Mouse (Mus musculus): ENCODE data around the gene Grhl3. TPM values are rescaled to one million over a fixed set of nuclear protein-coding genes. Genes with fewer than 3 reads are reported as not detected.
A peak's percentile ranks its signal among the peaks of the same experiment; 100 is the strongest.

The Grhl3 gene
- polyA plus RNA-seq, 1 experiment from 2014 or later = 5.1 TPM

- Histone ChIP-seq H3K9ac (ENCODE audit: low read length) (no peak overlapping the region), H3K9me3 (ENCODE audit: control insufficient read depth, low read length) (no peaks in the 10 kb centered on the region), H3K27ac (replicated peaks in 1 of 2; ENCODE audit: control insufficient read depth in 1 of 2, insufficient read depth in 1 of 2, low read depth in 2 of 2, low read length in 2 of 2) (no peak overlapping the region), H3K4me2 (ENCODE audit: low read length) (no peak overlapping the region), H3K4me3 (ENCODE audit: control insufficient read depth in 1 of 2, insufficient read depth in 1 of 2, low read depth in 1 of 2, low read length in 2 of 2) (no peak overlapping the region), H3K36me3 (ENCODE audit: control insufficient read depth, insufficient read depth, low read length) (no peaks in the 10 kb centered on the region), H3K4me1 (ENCODE audit: control insufficient read depth in 2 of 2, insufficient read depth in 2 of 2, low read length in 2 of 2) (no peaks in the 10 kb centered on the region), H3K27me3 (ENCODE audit: control insufficient read depth, insufficient read depth, low read length) (no peaks in the 10 kb centered on the region)
- no peak for ATAC-seq (ENCODE audit: insufficient number of reproducible peaks, insufficient read depth, low FRiP score, low read depth)
- WGBS = 50% methylated on average over 15 of the region's 15 CpGs
Observed at GRCm38 (mm10) chr4:135516351-135517316, 56.8 kb downstream of the Grhl3 start.

GRCm38 (mm10) chr4:135514925-135515324 is 58.5 kb downstream of the Grhl3 start:
- no peaks in the 10 kb centered on the region for H3K9me3 ChIP-seq (ENCODE audit: control insufficient read depth, low read length)
- H3K4me1 ChIP-seq (ENCODE audit: control insufficient read depth in 2 of 2, insufficient read depth in 2 of 2, low read length in 2 of 2) = no peaks in the 10 kb centered on the region
- no peak for ATAC-seq (ENCODE audit: insufficient number of reproducible peaks, insufficient read depth, low FRiP score, low read depth)
- no peaks in the 10 kb centered on the region for H3K36me3 ChIP-seq (ENCODE audit: control insufficient read depth, insufficient read depth, low read length)
- H3K4me3 ChIP-seq (ENCODE audit: control insufficient read depth in 1 of 2, insufficient read depth in 1 of 2, low read depth in 1 of 2, low read length in 2 of 2) = no peak overlapping the region
- H3K4me2 ChIP-seq (ENCODE audit: low read length) = no peak overlapping the region
- WGBS = 71% methylated on average over 14 of the region's 14 CpGs
- no peak overlapping the region for H3K27ac ChIP-seq (replicated peaks in 1 of 2; ENCODE audit: control insufficient read depth in 1 of 2, insufficient read depth in 1 of 2, low read depth in 2 of 2, low read length in 2 of 2)
- H3K27me3 ChIP-seq (ENCODE audit: control insufficient read depth, insufficient read depth, low read length) = no peaks in the 10 kb centered on the region
- no peak overlapping the region for H3K9ac ChIP-seq (ENCODE audit: low read length)

- 72% methylated on average over 7 of the region's 7 CpGs for WGBS
- no peak overlapping the region for H3K27ac ChIP-seq (replicated peaks in 1 of 2; ENCODE audit: control insufficient read depth in 1 of 2, insufficient read depth in 1 of 2, low read depth in 2 of 2, low read length in 2 of 2)
- no peaks in the 10 kb centered on the region for H3K4me1 ChIP-seq (ENCODE audit: control insufficient read depth in 2 of 2, insufficient read depth in 2 of 2, low read length in 2 of 2)
- H3K9ac ChIP-seq (ENCODE audit: low read length) = no peak overlapping the region
- no peak overlapping the region for H3K4me3 ChIP-seq (ENCODE audit: control insufficient read depth in 1 of 2, insufficient read depth in 1 of 2, low read depth in 1 of 2, low read length in 2 of 2)
- no peaks in the 10 kb centered on the region for H3K27me3 ChIP-seq (ENCODE audit: control insufficient read depth, insufficient read depth, low read length)
- no peak overlapping the region for H3K4me2 ChIP-seq (ENCODE audit: low read length)
- ATAC-seq (ENCODE audit: insufficient number of reproducible peaks, insufficient read depth, low FRiP score, low read depth) = no peak
- H3K36me3 ChIP-seq (ENCODE audit: control insufficient read depth, insufficient read depth, low read length) = no peaks in the 10 kb centered on the region
- no peaks in the 10 kb centered on the region for H3K9me3 ChIP-seq (ENCODE audit: control insufficient read depth, low read length)
Observed at GRCm38 (mm10) chr4:135513865-135514264, 59.6 kb downstream of the Grhl3 start.

- H3K4me3 ChIP-seq (ENCODE audit: control insufficient read depth in 1 of 2, insufficient read depth in 1 of 2, low read depth in 1 of 2, low read length in 2 of 2) = no peak overlapping the region
- no peaks in the 10 kb centered on the region for H3K27me3 ChIP-seq (ENCODE audit: control insufficient read depth, insufficient read depth, low read length)
- 68% methylated on average over 12 of the region's 12 CpGs for WGBS
- H3K36me3 ChIP-seq (ENCODE audit: control insufficient read depth, insufficient read depth, low read length) = no peaks in the 10 kb centered on the region
- peaks cover 6 to 8% of the 10 kb centered on the region in 2 experiments; a peak in 3 of 4 replicates for H3K4me1 ChIP-seq (ENCODE audit: control insufficient read depth in 2 of 2, insufficient read depth in 2 of 2, low read length in 2 of 2)
- no peak overlapping the region for H3K9ac ChIP-seq (ENCODE audit: low read length)
- no peak overlapping the region for H3K27ac ChIP-seq (replicated peaks in 1 of 2; ENCODE audit: control insufficient read depth in 1 of 2, insufficient read depth in 1 of 2, low read depth in 2 of 2, low read length in 2 of 2)
- no peak for ATAC-seq (ENCODE audit: insufficient number of reproducible peaks, insufficient read depth, low FRiP score, low read depth)
- no peaks in the 10 kb centered on the region for H3K9me3 ChIP-seq (ENCODE audit: control insufficient read depth, low read length)
- H3K4me2 ChIP-seq (ENCODE audit: low read length) = no peak overlapping the region
Observed at GRCm38 (mm10) chr4:135509515-135509914, 63.9 kb downstream of the Grhl3 start.

GRCm38 (mm10) chr4:135508419-135509039 is 64.9 kb downstream of the Grhl3 start:
- H3K36me3 ChIP-seq (ENCODE audit: control insufficient read depth, insufficient read depth, low read length) = no peaks in the 10 kb centered on the region
- H3K9me3 ChIP-seq (ENCODE audit: control insufficient read depth, low read length) = no peaks in the 10 kb centered on the region
- WGBS = 15% methylated on average over 13 of the region's 13 CpGs
- peaks cover 6 to 8% of the 10 kb centered on the region in 2 experiments; a peak in 3 of 4 replicates for H3K4me1 ChIP-seq (ENCODE audit: control insufficient read depth in 2 of 2, insufficient read depth in 2 of 2, low read length in 2 of 2)
- no peak overlapping the region for H3K9ac ChIP-seq (ENCODE audit: low read length)
- H3K4me2 ChIP-seq (ENCODE audit: low read length) = 0 out of 2 replicates have a peak overlapping the region, but pooled peaks have one; percentile 34
- H3K4me3 ChIP-seq (ENCODE audit: control insufficient read depth in 1 of 2, insufficient read depth in 1 of 2, low read depth in 1 of 2, low read length in 2 of 2) = no peak overlapping the region
- no peak for ATAC-seq (ENCODE audit: insufficient number of reproducible peaks, insufficient read depth, low FRiP score, low read depth)
- no peaks in the 10 kb centered on the region for H3K27me3 ChIP-seq (ENCODE audit: control insufficient read depth, insufficient read depth, low read length)
- H3K27ac ChIP-seq (replicated peaks in 1 of 2; ENCODE audit: control insufficient read depth in 1 of 2, insufficient read depth in 1 of 2, low read depth in 2 of 2, low read length in 2 of 2) = no peak overlapping the region

- no peak overlapping the region for H3K27ac ChIP-seq (replicated peaks in 1 of 2; ENCODE audit: control insufficient read depth in 1 of 2, insufficient read depth in 1 of 2, low read depth in 2 of 2, low read length in 2 of 2)
- no peak for ATAC-seq (ENCODE audit: insufficient number of reproducible peaks, insufficient read depth, low FRiP score, low read depth)
- H3K4me3 ChIP-seq (ENCODE audit: control insufficient read depth in 1 of 2, insufficient read depth in 1 of 2, low read depth in 1 of 2, low read length in 2 of 2) = peak overlapping the region; percentile 28 to 29
- no peaks in the 10 kb centered on the region for H3K27me3 ChIP-seq (ENCODE audit: control insufficient read depth, insufficient read depth, low read length)
- no peaks in the 10 kb centered on the region for H3K9me3 ChIP-seq (ENCODE audit: control insufficient read depth, low read length)
- no peaks in the 10 kb centered on the region for H3K36me3 ChIP-seq (ENCODE audit: control insufficient read depth, insufficient read depth, low read length)
- H3K4me1 ChIP-seq (ENCODE audit: control insufficient read depth in 2 of 2, insufficient read depth in 2 of 2, low read length in 2 of 2) = peaks cover 8% of the 10 kb centered on the region in 2 experiments; a peak in 3 of 4 replicates
- WGBS = 10% methylated on average over 22 of the region's 22 CpGs
- H3K4me2 ChIP-seq (ENCODE audit: low read length) = peak overlapping the region; percentile 70
- peak overlapping the region; percentile 55 for H3K9ac ChIP-seq (ENCODE audit: low read length)
Observed at GRCm38 (mm10) chr4:135507547-135508350, 65.7 kb downstream of the Grhl3 start.

GRCm38 (mm10) chr4:135505794-135506193 is 67.6 kb downstream of the Grhl3 start:
- Histone ChIP-seq H3K27me3 (ENCODE audit: control insufficient read depth, insufficient read depth, low read length) (no peaks in the 10 kb centered on the region), H3K36me3 (ENCODE audit: control insufficient read depth, insufficient read depth, low read length) (no peaks in the 10 kb centered on the region), H3K9me3 (ENCODE audit: control insufficient read depth, low read length) (no peaks in the 10 kb centered on the region), H3K27ac (replicated peaks in 1 of 2; ENCODE audit: control insufficient read depth in 1 of 2, insufficient read depth in 1 of 2, low read depth in 2 of 2, low read length in 2 of 2) (no peak overlapping the region), H3K4me1 (ENCODE audit: control insufficient read depth in 2 of 2, insufficient read depth in 2 of 2, low read length in 2 of 2) (peaks cover 8% of the 10 kb centered on the region in 2 experiments; a peak in 3 of 4 replicates), H3K4me3 (ENCODE audit: control insufficient read depth in 1 of 2, insufficient read depth in 1 of 2, low read depth in 1 of 2, low read length in 2 of 2) (no peak overlapping the region), H3K4me2 (ENCODE audit: low read length) (no peak overlapping the region), H3K9ac (ENCODE audit: low read length) (no peak overlapping the region)
- no peak for ATAC-seq (ENCODE audit: insufficient number of reproducible peaks, insufficient read depth, low FRiP score, low read depth)
- 76% methylated on average over 11 of the region's 11 CpGs for WGBS
